Mouse (Mus musculus) T-helper 2 cell (primary cell): ENCODE data around the gene S100a5.

Source experiments
- in situ Hi-C: fragments of 300-600 bp; cut with MboI, MseI; formaldehyde crosslinking; loops from one replicate; pipeline ENCODE4 v1.15.1; 2025; ENCODE audit warnings: high pct_unique_total_duplicates

Gene S100a5

GRCm38 (mm10) chr3:90625496-90625895, 17.2 kb downstream of the S100a5 start:
- in situ Hi-C loops, result no loop called here

GRCm38 (mm10) chr3:90626266-90627021, 18.1 kb downstream of the S100a5 start:
- in situ Hi-C loops, result no loop called here

- in situ Hi-C loops, result no loop called here
Measured at GRCm38 (mm10) chr3:90627366-90627765, 19.0 kb downstream of the S100a5 start.

GRCm38 (mm10) chr3:90627807-90628206, 19.5 kb downstream of the S100a5 start:
- in situ Hi-C loops, result no loop called here

- in situ Hi-C loops, result no loop called here
Measured at GRCm38 (mm10) chr3:90629298-90629697, 21.0 kb downstream of the S100a5 start.

- in situ Hi-C loops, result no loop called here
Measured at GRCm38 (mm10) chr3:90631984-90632383, 23.7 kb downstream of the S100a5 start.

GRCm38 (mm10) chr3:90638511-90639275, 30.4 kb downstream of the S100a5 start:
- in situ Hi-C loops, result no loop called here

GRCm38 (mm10) chr3:90639511-90640154, 31.3 kb downstream of the S100a5 start:
- in situ Hi-C loops, result no loop called here

- in situ Hi-C loops, result no loop called here
Measured at GRCm38 (mm10) chr3:90640981-90641380, 32.7 kb downstream of the S100a5 start.

- in situ Hi-C loops, result no loop called here
Measured at GRCm38 (mm10) chr3:90644220-90644619, 35.9 kb downstream of the S100a5 start.

- in situ Hi-C loops, result no loop called here
Measured at GRCm38 (mm10) chr3:90647291-90647690, 39.0 kb downstream of the S100a5 start.

- in situ Hi-C loops, result no loop called here
Measured at GRCm38 (mm10) chr3:90648981-90649380, 40.7 kb downstream of the S100a5 start.

GRCm38 (mm10) chr3:90649832-90650231, 41.5 kb downstream of the S100a5 start:
- in situ Hi-C loops, result no loop called here

- in situ Hi-C loops, result no loop called here
Measured at GRCm38 (mm10) chr3:90652878-90653508, 44.7 kb downstream of the S100a5 start.

GRCm38 (mm10) chr3:90653717-90654116, 45.4 kb downstream of the S100a5 start, which contains the start of gene S100a7a:
Gene S100a7a (plus strand): TSS chr3:90654017.
- in situ Hi-C loops, result no loop called here

GRCm38 (mm10) chr3:90657405-90657804, 49.1 kb downstream of the S100a5 start:
- in situ Hi-C loops, result no loop called here

GRCm38 (mm10) chr3:90659364-90660044, 51.2 kb downstream of the S100a5 start:
- in situ Hi-C loops, result no loop called here
